ENCODE assay signal across 19 mouse cellular contexts in genomic region chr2:156643406-156643805, GRCm38 (mm10).
"Had no signal": no experiment of that assay in that cellular context is flagged by ENCODE, and none has a peak within 500 bp of the region (broad histone marks: within the 10 kb centered on the region; RNA-seq: fewer than 3 reads in every experiment).

No protein-coding gene starts in this region.

- H3K9me3 ChIP-seq: lung, embryonic 15.5 days; midbrain, embryonic 12.5 days; midbrain, embryonic 15.5 days; neural tube, embryonic 12.5 days; stomach, embryonic 15.5 days had no signal

- H3K36me3 ChIP-seq: lung, embryonic 15.5 days; midbrain, embryonic 12.5 days; midbrain, embryonic 15.5 days; neural tube, embryonic 12.5 days; stomach, embryonic 15.5 days had no signal

- H3K9ac ChIP-seq: liver, postnatal 0 days; lung, embryonic 15.5 days; midbrain, embryonic 12.5 days; midbrain, embryonic 15.5 days; neural tube, embryonic 12.5 days; stomach, embryonic 15.5 days had no signal

- H3K4me2 ChIP-seq: lung, embryonic 15.5 days; midbrain, embryonic 12.5 days; midbrain, embryonic 15.5 days; neural tube, embryonic 12.5 days; stomach, embryonic 15.5 days had no signal

- H3K27me3 ChIP-seq: lung, embryonic 15.5 days; midbrain, embryonic 15.5 days; neural tube, embryonic 12.5 days; stomach, embryonic 15.5 days had no signal

- H3K27ac ChIP-seq: lung, embryonic 15.5 days; macrophage; midbrain, embryonic 12.5 days; midbrain, embryonic 15.5 days; neural tube, embryonic 12.5 days; stomach, embryonic 15.5 days; stomach, postnatal 0 days had no signal

- H3K4me3 ChIP-seq: lung, embryonic 15.5 days; megakaryocyte, embryonic 14.5 days; midbrain, embryonic 12.5 days; midbrain, embryonic 15.5 days; neural tube, embryonic 12.5 days; stomach, embryonic 15.5 days had no signal

- DNase-seq: liver, postnatal 0 days; lung, adult 2 months; lung, postnatal 14 days; lung, postnatal 36 days; right cerebral cortex, postnatal 14 days; right cerebral cortex, postnatal 4 days; spleen, adult 18-20 months; thymus, adult 2 months; thymus, postnatal 25 days; thymus, postnatal 4 days had no signal

- ATAC-seq: liver, postnatal 0 days; lung, postnatal 0 days; midbrain, embryonic 15.5 days had no signal

- H3K4me1 ChIP-seq: lung, embryonic 15.5 days; megakaryocyte, embryonic 14.5 days; midbrain, embryonic 15.5 days; neural tube, embryonic 12.5 days; stomach, embryonic 15.5 days had no signal
